Mouse (Mus musculus) c-Kit-negative CD71-positive TER-119-positive erythroid progenitor cells, embryonic 14.5 days (primary cell): ENCODE measurements around the gene Loxl1.

Experiments used
- DNase-seq: peaks from one replicate; pipeline ENCODE4 v3.0.0-alpha.2; 2013; ENCODE audit warnings: low read depth, low spot score

The Loxl1 gene

DNA sequence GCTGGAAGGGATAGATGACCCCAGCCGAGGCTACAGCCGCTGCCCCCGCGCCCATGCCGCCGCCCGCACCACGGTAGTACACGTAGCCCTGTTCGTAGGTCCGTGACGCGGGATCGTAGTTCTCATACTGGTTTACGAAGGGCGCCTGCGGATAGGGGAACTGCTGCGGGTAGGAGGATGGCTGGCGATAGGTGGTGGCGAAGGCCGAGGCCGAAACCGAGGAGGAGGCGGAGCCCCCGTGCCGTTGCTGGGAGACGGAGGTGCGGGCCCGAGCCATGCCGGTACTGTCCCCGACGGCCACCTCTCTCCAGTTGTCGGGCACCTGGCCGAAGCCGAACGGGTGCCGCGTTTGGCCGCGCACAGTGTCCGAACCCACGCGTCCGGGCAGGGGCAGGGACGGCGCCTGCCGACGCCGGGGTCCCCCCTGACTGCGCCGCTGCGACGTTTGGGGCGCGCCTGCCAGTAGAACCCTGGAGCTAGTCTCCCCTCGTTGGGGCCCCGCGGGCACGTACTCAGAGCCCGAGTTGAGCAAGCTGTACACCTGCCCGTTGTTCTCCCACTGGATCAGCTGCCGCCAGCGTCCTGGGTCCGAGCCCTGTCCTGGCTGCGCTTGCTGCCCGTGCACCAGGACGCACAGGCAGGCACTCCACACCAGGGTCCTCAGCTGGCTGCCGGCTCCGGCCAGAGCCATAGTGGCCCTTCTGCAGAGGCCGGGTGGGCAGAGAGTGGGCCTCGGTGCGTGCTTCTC lies 616 bp downstream of the Loxl1 start:
- DNase-seq = no peak

DNA sequence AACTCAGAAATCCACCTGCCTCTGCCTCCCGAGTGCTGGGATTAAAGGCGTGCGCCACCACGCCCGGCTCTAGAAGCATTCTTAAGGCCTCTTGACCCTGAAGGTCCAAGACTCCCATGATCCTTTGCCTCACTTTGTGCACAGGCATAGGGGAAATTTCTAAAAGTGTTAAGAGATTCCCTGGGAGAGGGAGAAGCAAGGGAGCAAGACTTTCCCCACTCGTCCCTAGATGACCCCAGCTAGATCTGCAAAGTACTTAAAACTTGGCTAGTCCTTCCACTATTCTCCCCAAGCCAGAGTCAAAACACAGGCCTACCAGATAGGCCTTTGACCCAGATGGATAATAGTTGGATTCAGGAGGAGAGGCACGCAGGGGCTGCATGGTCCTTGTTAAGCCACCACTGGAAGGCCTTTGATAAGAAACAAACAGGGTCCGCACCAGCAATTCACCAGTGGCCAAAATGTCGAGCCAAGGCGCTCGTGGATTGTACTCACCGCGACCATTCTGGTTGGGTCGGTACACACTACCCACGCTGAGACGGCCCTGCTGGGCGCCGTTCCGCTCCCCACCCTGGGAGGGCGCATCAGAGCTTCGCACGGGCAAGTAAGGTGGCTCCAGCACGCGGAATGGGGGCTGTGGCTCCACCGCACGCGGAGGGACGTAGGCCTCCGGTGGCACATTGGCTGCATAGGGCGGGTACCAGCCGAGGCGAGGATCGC lies 1.6 kb downstream of the Loxl1 start:
- no peak for DNase-seq

DNA sequence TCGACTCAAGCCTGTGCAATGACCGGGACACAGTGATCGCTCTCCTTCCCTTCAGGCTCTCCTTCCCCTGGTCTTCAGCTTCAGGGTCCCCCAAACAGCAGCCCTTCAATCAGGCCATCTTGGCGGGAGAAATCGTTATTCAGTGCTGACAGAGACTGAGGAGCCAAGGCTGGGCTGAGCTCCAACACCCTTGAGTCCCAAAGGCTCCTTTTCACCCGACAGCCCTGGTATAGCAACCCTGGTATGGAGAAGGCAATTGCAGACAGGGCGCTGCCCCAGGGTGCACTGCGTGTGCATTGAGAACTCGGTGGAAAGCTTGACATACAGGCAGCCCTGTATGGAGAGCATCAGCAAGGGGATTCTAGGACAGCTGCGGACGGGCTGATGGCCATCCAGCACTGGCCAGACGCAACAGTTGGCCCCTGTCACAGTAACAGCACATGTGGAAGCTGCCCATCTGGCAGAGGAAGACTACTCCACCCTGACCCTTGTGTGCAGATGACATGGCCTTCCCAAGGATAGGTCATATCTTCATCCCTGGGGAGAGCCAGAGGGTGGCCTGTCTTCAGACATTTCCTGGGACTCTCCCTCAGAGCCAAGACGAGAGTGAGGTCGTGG lies 2.8 kb downstream of the Loxl1 start:
- no peak for DNase-seq

DNA sequence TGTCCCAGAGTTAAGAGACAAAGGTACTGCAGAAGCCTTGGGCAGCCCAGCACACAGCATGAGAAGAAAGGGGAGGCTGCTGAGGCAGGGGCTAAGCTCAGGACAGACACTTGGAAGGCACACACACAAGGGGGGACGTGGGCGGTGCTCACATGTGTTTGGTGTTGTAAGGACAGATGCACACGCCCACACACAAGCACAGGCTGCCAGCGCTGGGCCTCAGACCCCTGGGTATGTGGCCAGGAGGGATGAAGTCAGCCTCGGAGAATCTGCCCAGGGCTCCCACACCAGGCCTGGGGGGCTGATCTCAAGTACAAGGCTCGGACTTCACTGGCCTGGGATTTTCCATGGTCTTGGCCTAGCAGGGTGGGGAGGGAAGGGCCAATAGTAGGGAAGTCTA lies 4.6 kb downstream of the Loxl1 start:
- DNase-seq = no peak

DNA sequence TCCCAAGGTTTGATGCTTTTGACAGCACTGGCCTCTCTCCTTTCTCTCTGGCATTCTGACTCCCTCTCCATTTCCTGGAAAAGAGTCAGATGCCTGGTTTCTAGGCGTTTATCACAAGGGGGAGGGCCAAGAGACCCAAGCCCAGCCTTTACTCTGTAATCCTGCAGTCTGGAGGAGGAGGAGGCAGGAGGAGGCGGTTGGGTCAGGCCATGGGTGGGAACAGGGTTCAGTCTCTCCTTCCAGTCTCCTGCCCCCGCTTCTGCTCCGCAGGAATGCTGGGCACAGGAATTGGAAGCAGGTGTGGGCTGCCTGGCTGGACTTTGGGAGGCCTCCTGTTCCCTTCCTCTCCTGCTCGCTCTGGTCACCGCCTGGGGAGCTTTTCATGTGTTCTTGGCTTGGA lies 7.3 kb downstream of the Loxl1 start:
- no peak for DNase-seq

- no peak for DNase-seq
These were observed 9.3 kb downstream of the Loxl1 start for GRCm38 (mm10) chr9:58303599-58304271.

DNA sequence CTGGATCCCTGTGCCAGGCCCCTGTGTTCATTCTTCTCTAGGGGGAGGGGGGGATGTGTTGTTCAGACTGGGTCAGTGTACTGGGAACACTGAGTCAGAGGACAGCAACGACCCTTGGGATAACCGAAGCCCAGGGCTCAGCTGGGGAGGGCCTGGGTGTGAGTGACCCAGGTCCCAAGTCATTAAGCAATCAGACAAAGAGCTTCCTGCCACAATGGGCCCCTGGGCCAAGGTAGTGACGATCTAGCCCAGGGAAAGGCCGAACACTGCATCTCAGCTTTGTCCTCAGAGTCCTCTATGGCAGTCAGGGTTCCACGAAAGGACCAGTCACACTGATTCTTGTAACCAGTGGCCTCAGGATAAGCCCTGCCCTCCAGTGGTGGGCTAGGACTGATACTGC lies 9.9 kb downstream of the Loxl1 start:
- no peak for DNase-seq

GRCm38 (mm10) chr9:58299356-58299799 lies 13.6 kb downstream of the Loxl1 start:
- no peak for DNase-seq

DNA sequence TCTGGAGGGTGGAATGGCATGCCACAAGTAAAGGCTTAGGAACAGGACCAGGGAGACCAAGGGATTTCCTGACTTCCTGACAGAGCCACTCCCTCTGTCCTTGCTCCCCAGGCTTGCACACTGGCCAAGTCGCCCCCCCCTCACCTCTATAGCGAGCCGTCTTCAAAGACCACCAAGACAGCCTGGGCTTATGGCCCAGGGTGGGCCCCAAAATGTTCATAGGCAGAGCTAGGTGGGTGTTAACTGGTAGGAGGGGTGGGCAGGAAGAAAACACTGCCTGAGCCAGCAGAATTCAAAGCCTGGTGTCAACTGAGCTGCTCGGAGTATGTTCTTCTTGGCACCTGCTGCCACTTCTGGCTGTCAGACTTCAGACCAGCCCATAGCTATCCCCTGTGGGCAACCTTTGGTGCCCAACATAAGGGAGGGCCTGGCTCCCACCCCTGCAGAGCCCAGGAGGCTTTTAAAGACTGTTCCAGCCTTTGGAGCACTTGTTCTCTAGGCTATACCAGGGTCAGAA lies 15.0 kb downstream of the Loxl1 start:
- DNase-seq = no peak

DNA sequence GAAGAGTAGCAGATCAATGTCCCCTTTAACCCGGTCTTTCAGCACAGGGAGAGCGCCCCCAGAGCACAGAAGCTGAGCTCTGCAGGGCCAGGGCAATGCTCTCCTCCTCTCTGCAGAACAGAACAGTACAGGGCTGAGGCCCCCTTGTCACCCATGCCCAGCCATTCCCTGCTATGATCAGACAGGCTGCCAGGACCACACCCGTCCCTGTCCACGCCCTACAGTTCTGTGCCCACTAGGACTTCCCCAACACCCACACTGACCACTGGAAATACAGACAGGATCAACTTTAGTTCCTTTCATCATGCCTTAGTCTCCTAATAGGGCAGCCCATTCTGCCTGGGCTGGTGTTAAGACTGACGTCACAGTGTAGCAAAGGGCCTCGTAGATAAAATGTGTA lies 15.9 kb downstream of the Loxl1 start:
- no peak for DNase-seq

DNA sequence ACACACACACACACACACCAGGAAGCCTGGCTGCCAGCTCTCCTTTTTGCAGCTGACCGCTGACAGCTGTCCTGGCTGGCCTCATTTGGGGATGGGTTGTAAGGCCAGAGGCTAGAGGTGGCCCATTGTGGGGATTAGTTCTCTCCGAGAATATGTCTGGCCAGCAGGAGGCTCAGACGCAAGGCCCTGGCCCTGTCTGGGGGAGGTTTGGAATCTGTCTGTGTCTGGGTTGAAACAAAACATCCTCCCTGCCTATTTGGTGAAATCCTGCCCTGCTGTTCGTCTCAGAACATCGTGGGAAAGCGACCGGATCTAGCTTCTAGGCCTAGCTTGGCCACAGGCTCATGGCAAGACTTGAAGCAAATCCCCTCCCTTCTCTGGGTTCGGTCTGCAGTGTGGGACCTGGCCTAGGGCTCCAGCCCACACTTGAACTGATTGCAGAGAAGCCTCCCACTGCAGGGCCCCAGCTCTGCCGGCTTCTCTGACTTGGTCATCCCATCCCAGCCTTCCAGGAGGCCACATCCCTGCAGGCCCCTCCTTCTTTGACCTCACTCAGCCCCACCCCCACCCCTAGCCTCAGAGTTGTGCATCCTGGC lies 17.1 kb downstream of the Loxl1 start:
- no peak for DNase-seq

DNA sequence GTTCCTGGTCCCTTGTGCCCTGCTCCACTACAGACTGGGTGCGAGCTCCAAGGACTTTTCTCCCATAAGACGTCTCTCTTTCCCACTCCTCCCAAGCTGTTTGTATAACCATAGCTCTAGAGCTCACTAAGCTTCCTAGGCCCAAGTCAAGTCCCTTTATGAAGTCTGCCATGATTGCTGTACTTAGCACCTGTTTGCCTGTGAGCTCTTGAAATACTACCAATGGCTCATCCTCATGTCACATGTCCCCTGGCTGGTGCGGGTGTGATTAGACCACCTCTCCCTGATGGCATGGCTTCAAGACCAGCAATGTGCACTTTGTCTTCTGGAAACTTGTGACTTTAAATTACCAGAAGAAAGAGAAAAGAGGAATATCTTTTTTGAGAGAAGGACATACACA lies 17.6 kb downstream of the Loxl1 start:
- no peak for DNase-seq

GRCm38 (mm10) chr9:58294527-58294926 lies 18.5 kb downstream of the Loxl1 start:
- DNase-seq = no peak

DNA sequence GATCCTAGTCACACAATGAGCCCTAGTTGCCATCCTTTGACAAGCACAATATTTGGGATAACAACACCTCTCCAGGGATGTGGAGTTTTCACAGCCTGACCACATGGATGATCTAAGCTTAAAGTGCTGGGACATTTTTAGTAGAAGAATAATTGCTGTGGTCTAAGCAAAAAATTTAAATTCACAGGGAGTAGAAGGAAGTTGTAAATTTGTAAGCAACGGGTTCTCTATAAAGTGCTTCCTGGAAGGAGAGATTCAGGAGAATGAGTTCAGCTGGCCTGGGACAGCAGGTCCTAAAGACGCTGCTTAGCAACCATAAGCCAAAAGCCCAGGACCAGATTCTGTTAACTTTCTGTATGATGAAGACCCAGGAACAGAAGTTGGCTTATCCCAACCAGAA lies 23.1 kb downstream of the Loxl1 start:
- DNase-seq = no peak

DNA sequence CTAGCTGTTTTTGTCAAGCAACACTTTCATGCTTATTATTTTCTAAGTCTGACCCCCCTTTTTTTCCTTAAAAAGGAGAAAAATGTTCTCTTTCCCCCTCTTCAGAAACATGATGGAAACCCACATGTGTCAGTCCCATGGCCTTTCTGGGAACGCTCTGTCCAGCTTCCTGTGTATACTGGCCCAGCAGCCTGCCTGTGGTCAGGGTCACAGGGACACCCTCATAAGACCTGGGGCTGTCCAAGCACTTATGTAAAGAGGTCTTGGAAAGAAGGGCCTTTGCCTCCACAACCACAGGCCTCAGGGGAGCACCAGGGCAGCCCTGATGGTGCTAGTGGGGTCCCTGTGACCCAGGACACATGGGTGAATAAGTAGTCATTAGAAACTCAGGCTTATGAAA lies 23.9 kb downstream of the Loxl1 start:
- DNase-seq = no peak

DNA sequence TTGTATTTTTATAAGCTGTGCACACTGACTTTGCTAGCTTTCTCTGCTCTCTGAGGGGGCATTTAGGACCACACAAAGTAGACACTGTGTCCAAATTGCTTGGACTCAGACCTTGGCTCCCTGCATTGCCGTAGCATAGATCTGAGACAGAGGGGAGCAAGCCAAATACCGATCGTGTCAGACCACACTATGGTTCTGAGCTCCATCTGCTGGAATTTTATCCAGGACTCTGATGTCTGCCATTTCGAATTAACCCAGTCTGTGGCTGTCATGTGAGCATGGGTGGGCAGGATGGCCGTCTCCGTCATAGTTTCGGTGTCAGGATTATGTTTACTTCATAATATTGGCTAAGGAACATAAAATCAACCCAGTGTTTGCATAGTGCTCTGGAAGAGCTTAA lies 29.6 kb downstream of the Loxl1 start:
- no peak for DNase-seq

GRCm38 (mm10) chr9:58281597-58281996 lies 31.4 kb downstream of the Loxl1 start:
- DNase-seq = peak; percentile 56

- DNase-seq = peak; percentile 76
These were observed 32.5 kb downstream of the Loxl1 start for GRCm38 (mm10) chr9:58280259-58281109.

GRCm38 (mm10) chr9:58279780-58280179 lies 33.2 kb downstream of the Loxl1 start:
- DNase-seq = no peak

DNA sequence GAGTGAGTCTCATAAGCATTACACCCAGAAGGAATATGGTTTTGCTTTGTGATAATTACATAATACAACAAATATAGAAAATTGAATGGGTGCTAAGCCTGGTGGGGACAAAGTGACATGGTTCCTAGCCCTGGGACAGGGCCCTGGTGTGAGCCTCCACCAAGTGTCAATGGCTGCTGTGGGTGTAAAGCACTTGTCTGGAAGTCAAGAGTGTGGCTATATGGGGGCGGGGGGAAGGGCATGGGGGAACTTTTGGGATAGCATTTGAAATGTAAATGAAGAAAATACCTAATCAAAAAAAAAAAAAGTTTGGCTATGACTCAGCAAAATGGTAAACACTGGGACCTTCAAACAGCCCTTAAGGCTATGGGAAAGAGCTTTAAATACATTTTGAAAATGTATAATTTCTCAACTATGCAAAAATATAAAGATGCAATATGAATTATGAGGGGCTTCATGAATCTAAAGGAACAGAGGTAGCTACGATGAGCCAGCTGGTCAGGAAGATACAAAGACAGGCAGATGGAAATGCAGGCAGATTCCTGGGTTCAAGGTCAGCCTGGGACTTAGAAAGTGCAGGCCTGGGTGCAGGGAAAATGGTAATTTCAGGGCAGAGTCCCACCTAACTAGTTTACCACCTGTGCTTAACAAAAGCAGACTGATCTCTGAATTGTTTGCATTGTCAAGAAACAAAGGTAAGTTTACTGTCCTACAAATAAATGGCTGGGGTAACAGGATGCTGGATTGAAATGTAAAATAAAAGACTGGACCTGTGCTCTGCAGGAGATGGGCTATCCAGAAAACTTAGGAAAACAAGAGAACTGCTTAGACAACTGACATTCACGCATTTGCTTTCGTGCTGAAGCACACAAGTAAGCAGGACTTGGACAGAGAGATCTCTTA lies 33.9 kb downstream of the Loxl1 start:
- DNase-seq = no peak
